Mouse (Mus musculus) telencephalon, adult 2 months (tissue): Measurements from ENCODE around the gene Gm28043.

Source experiments
- DNase-seq: peaks from one replicate; pipeline ENCODE4 v3.0.0-alpha.2; 2011; ENCODE audit warnings: low read depth, low spot score

Gene Gm28043

DNA sequence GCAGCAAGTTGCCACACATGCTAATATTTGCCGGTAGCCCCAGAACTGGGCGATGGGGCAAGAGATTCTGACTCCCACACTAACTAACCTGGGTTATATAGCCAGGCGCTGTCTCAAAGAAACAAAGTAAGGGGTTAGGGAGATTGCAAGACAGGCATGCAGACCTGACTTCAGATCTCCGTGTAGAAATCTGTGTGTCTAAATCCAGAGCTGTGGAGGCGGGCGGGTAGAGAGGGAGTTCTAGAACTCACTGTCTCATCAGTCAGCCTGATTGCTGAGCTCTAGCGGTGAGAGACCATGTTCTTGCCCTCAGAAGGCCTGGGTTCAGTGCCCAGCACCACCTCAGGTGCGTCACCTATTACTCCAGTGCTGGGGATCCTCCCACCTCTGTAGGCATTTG, 8.8 kb downstream of the Gm28043 start:
- no peak for DNase-seq

GRCm38 (mm10) chr17:29627285-29627684, 12.6 kb downstream of the Gm28043 start:
- DNase-seq: no peak

GRCm38 (mm10) chr17:29628946-29629345, 14.3 kb downstream of the Gm28043 start:
- DNase-seq: no peak

- no peak for DNase-seq
Measured at GRCm38 (mm10) chr17:29629620-29630019, 14.9 kb downstream of the Gm28043 start.

DNA sequence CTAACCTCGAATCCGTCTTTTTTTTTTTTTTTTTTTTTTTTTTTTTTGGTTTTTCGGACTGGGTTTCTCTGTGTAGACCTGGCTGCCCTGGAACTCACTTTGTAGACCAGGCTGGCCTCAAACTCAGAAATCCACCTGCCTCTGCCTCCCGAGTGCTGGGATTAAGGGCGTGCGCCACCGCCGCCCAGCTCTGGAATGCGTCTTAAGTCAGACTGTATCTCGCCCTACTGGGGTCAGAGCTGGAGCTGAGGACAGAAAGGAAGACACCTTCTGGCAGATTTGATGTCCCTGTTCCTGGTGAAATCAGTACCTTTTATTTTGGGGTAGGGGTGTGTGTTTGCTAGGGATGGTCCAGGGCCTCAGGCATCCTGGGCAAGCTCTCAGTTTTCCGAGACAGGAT, 17.6 kb downstream of the Gm28043 start:
- DNase-seq: no peak

DNA sequence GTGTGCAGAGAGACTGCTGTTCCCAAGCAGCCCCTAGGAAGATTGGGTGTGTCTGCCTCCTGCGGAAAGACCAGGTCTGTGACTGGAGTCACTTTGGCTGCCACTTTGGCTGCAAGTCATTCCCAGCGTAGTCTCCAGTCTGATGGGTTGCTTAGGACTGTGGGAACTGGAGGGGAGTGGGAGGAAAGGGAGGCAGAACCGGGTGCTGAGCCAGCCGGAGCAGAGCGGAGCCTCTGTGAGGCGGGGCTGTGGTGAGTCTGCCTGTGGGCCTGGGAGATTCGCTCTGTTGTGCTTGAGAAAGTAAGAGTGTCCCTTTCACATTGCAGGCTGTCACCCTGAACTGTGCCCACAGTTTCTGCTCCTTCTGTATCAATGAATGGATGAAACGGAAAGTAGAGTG, 20.8 kb downstream of the Gm28043 start:
- no peak for DNase-seq

GRCm38 (mm10) chr17:29636118-29636517, 21.4 kb downstream of the Gm28043 start:
- DNase-seq: no peak

DNA sequence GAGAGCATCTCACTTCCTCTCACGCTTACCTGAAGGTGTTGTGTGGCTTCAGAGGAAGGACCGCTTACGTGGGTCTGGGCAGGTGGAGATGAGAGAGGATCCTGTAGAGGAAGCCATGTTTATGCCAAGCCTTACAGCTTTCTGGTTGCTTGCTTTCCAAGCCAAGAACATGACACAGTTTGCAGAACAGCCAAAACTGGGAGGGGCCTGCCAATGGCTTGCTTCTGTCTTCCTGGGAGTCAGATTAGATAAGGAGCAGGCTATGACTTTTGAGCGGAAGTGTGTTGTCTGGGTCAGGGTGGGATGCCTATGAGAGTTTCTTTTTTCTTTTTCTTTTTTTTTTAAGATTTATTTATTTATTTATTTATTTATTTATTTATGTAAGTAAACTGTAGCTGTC, 22.7 kb downstream of the Gm28043 start:
- DNase-seq: no peak

GRCm38 (mm10) chr17:29637895-29638294, 23.2 kb downstream of the Gm28043 start:
- DNase-seq: no peak

- DNase-seq: no peak
Measured at GRCm38 (mm10) chr17:29640971-29641370, 26.3 kb downstream of the Gm28043 start.

DNA sequence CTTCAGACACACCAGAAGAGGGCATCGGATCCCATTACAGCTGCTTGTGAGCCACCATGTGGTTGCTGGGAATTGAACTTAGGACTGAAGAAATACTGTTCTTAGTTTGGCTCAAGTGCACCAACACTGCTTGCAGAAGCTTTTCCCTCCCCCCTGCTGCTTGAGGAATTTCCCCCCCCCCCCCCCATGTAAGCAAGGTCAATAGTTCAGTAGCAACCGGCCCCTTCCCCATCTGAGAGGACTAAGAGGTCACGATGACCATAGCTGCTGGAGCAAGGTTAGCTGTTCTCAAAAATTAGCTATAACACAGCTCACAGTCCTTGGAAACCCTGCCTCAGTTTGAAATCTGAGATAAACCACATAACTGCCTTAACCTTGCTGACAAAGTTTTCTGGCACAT, 27.5 kb downstream of the Gm28043 start:
- no peak for DNase-seq

DNA sequence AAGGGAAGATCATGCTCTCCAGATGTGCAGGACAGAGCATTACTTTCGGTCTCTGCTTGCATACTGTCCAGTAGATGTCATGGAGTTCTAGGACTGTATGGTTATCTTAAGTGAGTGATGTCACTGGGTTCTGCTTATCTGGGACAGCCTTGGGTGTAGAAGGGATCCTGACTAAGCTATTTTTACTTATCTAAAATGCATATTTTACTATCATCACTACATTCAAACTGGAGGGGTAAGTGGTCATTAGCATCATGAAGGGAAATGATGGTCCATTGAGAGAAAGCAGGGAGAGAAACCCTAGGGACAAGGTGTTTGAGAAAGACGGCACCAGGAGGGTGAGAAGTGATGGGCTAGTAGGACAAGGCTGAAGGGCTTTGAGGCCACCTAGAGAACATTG, 43.6 kb downstream of the Gm28043 start:
- DNase-seq: no peak

DNA sequence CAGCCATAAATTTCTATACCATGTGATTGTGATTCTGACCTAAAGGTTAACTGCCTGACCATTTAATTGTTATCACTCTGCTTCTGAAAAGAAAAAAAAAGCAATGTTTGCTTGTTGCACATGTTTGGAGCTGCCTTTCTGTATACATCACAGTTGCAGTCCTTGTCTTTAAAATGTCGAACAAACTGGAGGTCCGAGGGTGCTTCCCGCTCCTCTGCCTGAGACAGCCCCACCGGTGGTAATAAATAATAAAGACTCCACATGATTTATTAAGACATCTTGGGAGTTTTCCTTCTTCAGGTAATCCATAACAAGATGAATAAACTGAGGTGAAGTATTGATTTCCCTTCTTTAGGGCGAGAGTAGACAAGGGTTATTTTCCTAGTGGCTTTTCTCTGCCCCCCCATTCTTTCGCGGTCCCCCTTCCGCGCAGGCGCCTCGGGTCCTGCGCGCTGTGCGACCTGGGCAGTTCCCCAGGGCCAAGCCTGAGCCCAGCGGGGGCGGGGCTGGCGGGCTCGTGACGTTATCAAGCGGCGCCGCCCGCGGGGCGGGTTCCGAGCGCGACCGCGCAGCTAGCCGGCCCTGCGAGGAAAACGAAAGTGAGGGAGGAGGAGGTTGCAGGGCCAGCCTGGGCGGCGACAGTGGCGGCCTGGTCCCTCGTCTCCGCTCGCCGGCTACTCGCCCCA, 45.5 kb downstream of the Gm28043 start, which contains the start of gene Cmtr1:
Gene Cmtr1, plus strand, starts transcription at position 520 of the 686 bp plus-strand sequence.
- DNase-seq: peak; percentile 86

GRCm38 (mm10) chr17:29660762-29661391, 46.2 kb downstream of the Gm28043 start:
- no peak for DNase-seq

DNA sequence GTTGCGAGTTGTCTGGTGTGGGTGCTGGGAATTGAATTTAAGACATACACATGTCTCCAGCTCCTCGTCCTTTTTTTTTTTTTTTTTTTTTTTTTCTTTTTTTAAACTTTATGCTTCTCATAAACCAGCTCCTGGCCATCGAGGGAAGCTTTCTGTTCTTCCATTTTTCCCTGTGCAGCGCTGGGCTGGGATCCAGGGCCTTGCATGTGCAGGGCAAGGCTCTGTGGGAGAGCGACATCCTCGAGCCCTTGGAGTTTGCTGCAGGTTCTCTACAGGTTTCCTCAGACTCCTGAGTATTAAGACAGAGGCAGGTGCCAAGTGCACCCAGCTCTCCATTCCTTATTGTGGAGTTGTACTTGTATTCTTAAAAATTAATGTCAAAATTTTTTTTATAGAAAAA, 47.5 kb downstream of the Gm28043 start:
- DNase-seq: no peak

DNA sequence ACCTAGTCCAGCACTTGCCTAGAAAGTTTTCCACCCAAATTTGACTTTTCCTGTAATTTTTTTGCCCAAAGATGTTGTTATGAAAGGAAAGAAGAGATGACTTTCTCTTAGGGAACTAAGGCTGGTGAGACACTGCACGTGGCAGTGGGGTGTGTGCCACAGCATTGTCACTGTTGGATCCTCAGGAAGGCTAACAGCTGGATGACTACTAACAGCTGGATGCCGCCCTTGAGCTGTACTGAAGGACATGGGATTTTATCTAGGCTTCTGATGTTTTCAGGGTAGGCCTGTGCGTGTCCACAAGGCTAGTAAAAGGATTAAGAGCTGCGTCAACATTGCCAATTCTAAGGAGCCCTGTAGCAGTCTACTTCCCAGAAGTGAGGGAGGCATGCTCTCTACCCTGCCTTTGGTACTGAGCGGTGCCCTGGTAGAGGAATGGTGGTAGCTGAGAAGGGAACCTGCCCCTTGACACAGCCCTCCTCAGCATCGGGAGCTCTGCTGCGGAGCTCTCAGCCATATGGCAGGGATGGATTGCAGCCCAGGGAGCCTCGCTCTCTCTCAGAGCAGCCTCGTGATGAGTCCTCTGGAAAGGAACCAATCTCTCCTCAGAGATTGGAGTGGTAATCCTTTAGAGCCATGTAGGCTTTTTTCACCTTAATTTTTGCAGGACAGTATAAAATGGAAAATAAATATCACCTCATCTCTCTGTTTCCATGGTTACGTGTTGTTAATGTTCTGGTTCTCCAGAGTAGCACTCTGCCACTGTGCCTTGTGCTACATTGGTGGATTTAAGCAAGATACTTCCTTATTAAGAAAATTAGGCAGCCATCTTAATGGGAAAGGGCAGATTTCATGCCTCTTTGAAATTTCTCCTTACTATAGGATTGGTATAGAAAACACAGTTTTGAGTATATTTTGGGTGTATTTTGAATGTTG, 53.6 kb downstream of the Gm28043 start:
- DNase-seq: peak; percentile 63

- DNase-seq: no peak
Measured at GRCm38 (mm10) chr17:29669030-29669429, 54.4 kb downstream of the Gm28043 start.

- no peak for DNase-seq
Measured at GRCm38 (mm10) chr17:29669936-29670335, 55.3 kb downstream of the Gm28043 start.

- no peak for DNase-seq
Measured at GRCm38 (mm10) chr17:29671021-29671420, 56.3 kb downstream of the Gm28043 start.

DNA sequence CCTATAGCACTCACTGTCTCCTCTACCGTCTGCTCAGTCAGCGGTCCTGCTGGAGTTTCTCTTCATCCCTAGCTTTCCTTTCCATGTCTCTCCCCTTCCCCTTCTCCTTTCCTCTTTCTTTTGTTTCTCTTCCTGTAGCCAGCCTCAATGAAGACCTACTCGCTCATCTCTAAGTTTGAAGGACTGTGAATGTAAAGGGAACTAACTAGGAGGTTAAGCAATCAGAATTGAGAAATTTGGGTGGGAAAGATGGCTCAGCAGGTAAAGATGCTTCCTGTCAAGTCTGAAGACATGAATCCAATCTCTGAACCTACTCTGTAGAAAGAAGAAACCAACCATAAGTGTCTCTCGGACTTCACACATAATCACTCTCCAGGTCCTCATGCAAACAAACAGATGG, 58.6 kb downstream of the Gm28043 start:
- no peak for DNase-seq

- no peak for DNase-seq
Measured at GRCm38 (mm10) chr17:29678526-29678925, 63.9 kb downstream of the Gm28043 start.

GRCm38 (mm10) chr17:29679038-29679767, 64.5 kb downstream of the Gm28043 start:
- DNase-seq: no peak
